Mouse (Mus musculus) forebrain, embryonic 11.5 days (tissue): ENCODE measurements around the gene Tmtc4. TPM values are rescaled to one million over a fixed set of nuclear protein-coding genes. Genes with fewer than 3 reads are reported as not detected.

Source experiments
- ATAC-seq: fragments of 200-750 bp; cut with Nextera tagmentation; replicated peaks from 2 replicates; pipeline ENCODE4 v1.8.0; 2017; ENCODE audit warnings: moderate TSS enrichment; ENCODE audit not compliant: low FRiP score
- DNase-seq: peaks from one replicate; pipeline ENCODE4 v3.0.0-alpha.2; 2017; ENCODE audit warnings: low spot score
- H3K27ac ChIP-seq: fragments of 300-500 bp; sonication (generic); 2 replicates; pipeline ENCODE4 v1.5.1; 2014; ENCODE audit warnings: low read depth, low read length
- H3K27me3 ChIP-seq: fragments of 300-500 bp; sonication (generic); 2 replicates; pipeline ENCODE4 v1.6.1; 2014; ENCODE audit warnings: mild to moderate bottlenecking, low read length, mixed read lengths; ENCODE audit not compliant: control insufficient read depth, insufficient read depth
- H3K36me3 ChIP-seq: fragments of 300-500 bp; sonication (generic); 2 replicates; pipeline ENCODE4 v1.6.1; 2014; ENCODE audit warnings: mild to moderate bottlenecking, low read length, moderate library complexity, mixed read lengths; ENCODE audit not compliant: control insufficient read depth, insufficient read depth
- H3K4me1 ChIP-seq: fragments of 300-500 bp; sonication (generic); replicated peaks from 2 replicates; pipeline ENCODE4 v1.6.1; 2014; ENCODE audit warnings: low read length, mixed read lengths; ENCODE audit not compliant: control insufficient read depth, insufficient read depth
- H3K4me2 ChIP-seq: fragments of 300-500 bp; sonication (generic); 2 replicates; pipeline ENCODE4 v1.6.1; 2014; ENCODE audit warnings: low read depth, mild to moderate bottlenecking, low read length, moderate library complexity, mixed read lengths; ENCODE audit not compliant: severe bottlenecking
- H3K4me3 ChIP-seq: fragments of 300-500 bp; sonication (generic); 2 replicates; pipeline ENCODE4 v1.5.1; 2014; ENCODE audit warnings: low read depth, low read length
- H3K9ac ChIP-seq: fragments of 300-500 bp; sonication (generic); 2 replicates; pipeline ENCODE4 v1.6.1; 2014; ENCODE audit warnings: low read length
- H3K9me3 ChIP-seq: fragments of 300-500 bp; sonication (generic); 2 replicates; pipeline ENCODE4 v1.6.1; 2016; ENCODE audit warnings: low read length, mixed read lengths; ENCODE audit not compliant: control insufficient read depth
- WGBS: fragments of 180-500 bp; shearing (Covaris S2); extraction: QIAGEN DNeasy Blood & Tissue Kit; methylation state at CpG from one replicate; pipeline ENCODE4 v1.1.7; 2014; 5-methylcytosine and 5-hydroxymethylcytosine counted together
- polyA plus RNA-seq: library from polyadenylated mRNA; unstranded; fragments of >200 nt; fragmentation: Nextera tagmentation; extraction: Ambion mirVana; gene quantifications from 2 replicates; pipeline ENCODE4 v1.2.1, GENCODE M21; 2014

Tmtc4 gene
- polyA plus RNA-seq, result 31.8 and 37.2 TPM in 2 replicates

GRCm38 (mm10) chr14:122983226-122984215, at the start of gene Tmtc4:
Gene Tmtc4 (minus strand): TSS chr14:122984035.
- ATAC-seq (peak; percentile 99), DNase-seq (peak; percentile 95)
- under 1% methylated on average over 53 of the region's 54 CpGs for WGBS
- H3K36me3 ChIP-seq, result no peaks in the 10 kb centered on the region
- H3K27me3 ChIP-seq, result no peaks in the 10 kb centered on the region; the same call in 1 of the 2 replicates
- H3K4me2 ChIP-seq, result peak within 1 kb of the TSS; percentile 94
- H3K9me3 ChIP-seq, result no peaks in the 10 kb centered on the region
- H3K4me1 ChIP-seq, result peaks cover 7% of the 10 kb centered on the region
- H3K27ac ChIP-seq, result peak within 1 kb of the TSS; percentile 82
- H3K4me3 ChIP-seq, result peak within 1 kb of the TSS; percentile 67
- H3K9ac ChIP-seq, result peak within 1 kb of the TSS; percentile 80

- DNase-seq (no peak), ATAC-seq (no peak)
- no peaks in the 10 kb centered on the region for H3K9me3 ChIP-seq
- no peaks in the 10 kb centered on the region for H3K36me3 ChIP-seq
- no peaks in the 10 kb centered on the region for H3K27me3 ChIP-seq
- H3K4me1 ChIP-seq, result no peaks in the 10 kb centered on the region
- no peak overlapping the region for H3K4me3 ChIP-seq
- WGBS, result 91% methylated on average over 1 of the region's 1 CpGs
- no peak overlapping the region for H3K4me2 ChIP-seq
- no peak overlapping the region for H3K27ac ChIP-seq
- H3K9ac ChIP-seq, result no peak overlapping the region
Observed at GRCm38 (mm10) chr14:123032435-123032834, 48.6 kb upstream of the Tmtc4 start.

- H3K9ac ChIP-seq, result no peak overlapping the region
- no peak overlapping the region for H3K4me3 ChIP-seq
- no peaks in the 10 kb centered on the region for H3K36me3 ChIP-seq
- no peak overlapping the region for H3K4me2 ChIP-seq
- H3K27ac ChIP-seq, result no peak overlapping the region
- ATAC-seq (no peak), DNase-seq (no peak)
- H3K9me3 ChIP-seq, result no peaks in the 10 kb centered on the region
- no peaks in the 10 kb centered on the region for H3K27me3 ChIP-seq
- WGBS, result 71% methylated on average over 2 of the region's 2 CpGs
- no peaks in the 10 kb centered on the region for H3K4me1 ChIP-seq
Observed at GRCm38 (mm10) chr14:123027876-123028275, 44.0 kb upstream of the Tmtc4 start.

- no peak overlapping the region for H3K9ac ChIP-seq
- no peaks in the 10 kb centered on the region for H3K4me1 ChIP-seq
- H3K9me3 ChIP-seq, result no peaks in the 10 kb centered on the region
- DNase-seq (no peak), ATAC-seq (no peak)
- H3K36me3 ChIP-seq, result no peaks in the 10 kb centered on the region
- H3K4me2 ChIP-seq, result no peak overlapping the region
- no peaks in the 10 kb centered on the region for H3K27me3 ChIP-seq
- no peak overlapping the region for H3K4me3 ChIP-seq
- H3K27ac ChIP-seq, result no peak overlapping the region
Observed at GRCm38 (mm10) chr14:123022981-123023380, 39.1 kb upstream of the Tmtc4 start.

- Histone ChIP-seq H3K9me3 (no peaks in the 10 kb centered on the region), H3K4me3 (no peak overlapping the region), H3K4me1 (no peaks in the 10 kb centered on the region), H3K4me2 (no peak overlapping the region), H3K27ac (no peak overlapping the region), H3K36me3 (no peaks in the 10 kb centered on the region), H3K27me3 (no peaks in the 10 kb centered on the region), H3K9ac (no peak overlapping the region)
- no peak for ATAC-seq
- WGBS, result 91% methylated on average over 1 of the region's 1 CpGs
- DNase-seq, result no peak
Observed at GRCm38 (mm10) chr14:123016310-123016709, 32.5 kb upstream of the Tmtc4 start.

GRCm38 (mm10) chr14:123015687-123016086, 31.9 kb upstream of the Tmtc4 start:
- H3K4me2 ChIP-seq, result no peak overlapping the region
- H3K4me1 ChIP-seq, result no peaks in the 10 kb centered on the region
- H3K27ac ChIP-seq, result no peak overlapping the region
- H3K4me3 ChIP-seq, result no peak overlapping the region
- H3K9me3 ChIP-seq, result no peaks in the 10 kb centered on the region
- no peak for DNase-seq
- H3K36me3 ChIP-seq, result no peaks in the 10 kb centered on the region
- H3K9ac ChIP-seq, result no peak overlapping the region
- no peak for ATAC-seq
- no peaks in the 10 kb centered on the region for H3K27me3 ChIP-seq
- WGBS, result 86% methylated on average over 2 of the region's 2 CpGs

- WGBS, result 67% methylated on average over 18 of the region's 18 CpGs
Observed at GRCm38 (mm10) chr14:123009108-123010018, 25.5 kb upstream of the Tmtc4 start.

GRCm38 (mm10) chr14:123008672-123009071, 24.8 kb upstream of the Tmtc4 start:
- Histone ChIP-seq H3K9me3 (no peaks in the 10 kb centered on the region), H3K4me3 (no peak overlapping the region), H3K4me2 (no peak overlapping the region), H3K27me3 (no peaks in the 10 kb centered on the region), H3K4me1 (no peaks in the 10 kb centered on the region), H3K36me3 (no peaks in the 10 kb centered on the region), H3K9ac (no peak overlapping the region), H3K27ac (no peak overlapping the region)
- WGBS, result 79% methylated on average over 2 of the region's 2 CpGs
- ATAC-seq (no peak), DNase-seq (no peak)

More at GRCm38 (mm10) chr14:123009108-123010018, 25.5 kb upstream of the Tmtc4 start:
- ATAC-seq, result peak; percentile 60; the same call in 1 of the 2 replicates
- no peak overlapping the region for H3K4me2 ChIP-seq
- no peak for DNase-seq
- H3K4me1 ChIP-seq, result no peaks in the 10 kb centered on the region
- no peaks in the 10 kb centered on the region for H3K36me3 ChIP-seq
- no peak overlapping the region for H3K4me3 ChIP-seq
- no peak overlapping the region for H3K9ac ChIP-seq
- no peaks in the 10 kb centered on the region for H3K9me3 ChIP-seq
- no peak overlapping the region for H3K27ac ChIP-seq
- H3K27me3 ChIP-seq, result no peaks in the 10 kb centered on the region
